Mouse (Mus musculus) kidney, adult 2 months (tissue): ENCODE results near the gene Rhot2. TPM values are rescaled to one million over a fixed set of nuclear protein-coding genes. Genes with fewer than 3 reads are reported as not detected.

Source experiments
- DNase-seq: peaks from one replicate; pipeline ENCODE4 v3.0.0; 2021
- H3K27ac ChIP-seq: fragments of 200-500 bp; 2 replicates; pipeline ENCODE4 v1.5.1; 2012; ENCODE audit warnings: low read depth, low read length, control low read depth, inconsistent platforms; ENCODE audit not compliant: insufficient read depth
- H3K27me3 ChIP-seq: fragments of 200-500 bp; replicated peaks from 2 replicates; pipeline ENCODE4 v1.6.1; 2012; ENCODE audit warnings: mild to moderate bottlenecking, moderate library complexity, low read length, inconsistent platforms; ENCODE audit not compliant: control insufficient read depth, insufficient read depth
- H3K36me3 ChIP-seq: fragments of 200-500 bp; 2 replicates; pipeline ENCODE4 v1.6.1; 2012; ENCODE audit warnings: mild to moderate bottlenecking, moderate library complexity, low read length, inconsistent platforms; ENCODE audit not compliant: control insufficient read depth, insufficient read depth
- H3K4me1 ChIP-seq: fragments of 200-500 bp; 2 replicates; pipeline ENCODE4 v1.6.1; 2011; ENCODE audit warnings: low read length; ENCODE audit not compliant: control insufficient read depth, insufficient read depth
- H3K4me3 ChIP-seq: fragments of 200-500 bp; 2 replicates; pipeline ENCODE4 v1.5.1; 2011; ENCODE audit warnings: mild to moderate bottlenecking, low read depth, low read length, control low read depth; ENCODE audit not compliant: insufficient read depth
- CTCF ChIP-seq: fragments of 200-500 bp; conservative IDR thresholded peaks from 2 replicates; pipeline ENCODE4 v1.5.1; 2011; ENCODE audit warnings: low read depth, mild to moderate bottlenecking, control low read depth, low read length, moderate library complexity, mixed read lengths; ENCODE audit not compliant: insufficient read depth, insufficient read length
- POLR2A ChIP-seq: fragments of 200-500 bp; IDR thresholded peaks from one replicate; pipeline ENCODE4 v1.6.1; 2011; ENCODE audit warnings: low read depth, low read length, control low read depth
- WGBS: fragments of 180-500 bp; shearing (Covaris S2); methylation state at CpG from one replicate; pipeline ENCODE4 v1.1.7; 2018; 5-methylcytosine and 5-hydroxymethylcytosine counted together
- polyA plus RNA-seq: library from polyadenylated mRNA; depleted of rRNA; stranded (reverse); fragments of >200 nt; gene quantifications from 2 replicates; pipeline ENCODE4 v1.2.3, GENCODE M21; 2012; rRNA removed

Rhot2 gene
- polyA plus RNA-seq, 1 experiment, result 133 TPM

DNA sequence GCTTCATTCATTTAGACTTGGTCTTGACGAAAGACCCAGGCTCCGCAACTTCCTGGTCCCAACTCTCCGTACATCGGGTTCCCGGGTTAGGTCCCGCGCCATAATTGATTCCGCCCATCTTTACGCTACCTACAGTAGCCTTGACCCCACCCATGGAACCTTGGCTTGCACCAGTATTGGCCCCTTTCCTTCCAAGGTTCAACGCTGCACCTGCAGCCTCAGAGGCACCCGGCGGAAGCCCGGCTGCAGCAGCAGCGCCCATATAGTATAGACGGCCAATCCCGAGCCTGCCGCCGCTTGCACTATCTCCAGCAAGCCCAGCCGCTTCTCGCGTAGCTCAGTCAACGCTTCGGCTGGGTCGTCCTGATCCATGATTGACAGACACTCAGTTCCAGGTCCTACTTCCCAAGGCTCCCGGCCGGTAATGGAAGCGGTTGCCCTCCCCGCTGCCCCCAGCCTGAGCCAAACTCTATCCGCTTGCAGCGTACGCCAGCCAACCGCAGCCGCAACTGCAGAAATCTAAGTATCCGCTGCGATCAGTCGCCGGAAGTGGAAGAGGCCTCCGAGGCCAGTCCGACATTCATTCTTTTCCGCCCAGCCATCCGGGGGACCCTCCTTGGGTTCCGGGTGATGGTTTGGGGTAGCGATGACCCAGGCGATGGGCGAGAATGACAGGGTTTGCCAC is 52.7 kb downstream of the Rhot2 start:
- peak; percentile 88 for DNase-seq
- Histone ChIP-seq H3K27ac (peak overlapping the region; percentile 83), H3K4me3 (peak overlapping the region; percentile 94), H3K4me1 (peaks cover 6% of the 10 kb centered on the region; the same call in 1 of the 2 replicates), H3K27me3 (no peaks in the 10 kb centered on the region), H3K36me3 (no peaks in the 10 kb centered on the region)
- under 1% methylated on average over 45 of the region's 45 CpGs for WGBS
- no peak for TF ChIP-seq POLR2A
- no peak for TF ChIP-seq CTCF

- Histone ChIP-seq H3K27me3 (no peaks in the 10 kb centered on the region), H3K4me1 (peaks cover 6% of the 10 kb centered on the region; the same call in 1 of the 2 replicates), H3K36me3 (no peaks in the 10 kb centered on the region), H3K4me3 (peak overlapping the region; percentile 94), H3K27ac (no peak overlapping the region)
- TF ChIP-seq POLR2A (no peak), CTCF (no peak)
- WGBS, result 23% methylated on average over 19 of the region's 19 CpGs
- no peak for DNase-seq
Observed at GRCm38 (mm10) chr17:25791320-25791842, 53.3 kb downstream of the Rhot2 start.

Other genes with a start within 250 kb of the Rhot2 start
- gene Gng13, start 127.7 kb downstream of the Rhot2 start, polyA plus RNA-seq, result not detected in 2 replicates
- 0.75 and 1.5 TPM in 2 replicates for gene Chtf18, start 117.4 kb downstream of the Rhot2 start, polyA plus RNA-seq
- gene Rpusd1, start 117.2 kb downstream of the Rhot2 start, polyA plus RNA-seq, result 20.7 and 26.4 TPM in 2 replicates
- gene Mslnl, start 108.8 kb downstream of the Rhot2 start, polyA plus RNA-seq, result 0.10 TPM in 1 of 2 replicates, not detected in the other
- 3.3 and 3.9 TPM in 2 replicates for gene Msln, start 90.5 kb downstream of the Rhot2 start, polyA plus RNA-seq
- gene Narfl, start 71.1 kb downstream of the Rhot2 start, polyA plus RNA-seq, result 47.5 and 50.5 TPM in 2 replicates
- gene Haghl, start 59.2 kb downstream of the Rhot2 start, polyA plus RNA-seq, result 58.9 and 62.8 TPM in 2 replicates
- 0.06 and 0.12 TPM in 2 replicates for gene Ccdc78, start 58.3 kb downstream of the Rhot2 start, polyA plus RNA-seq
- gene Fam173a, start 52.0 kb downstream of the Rhot2 start, polyA plus RNA-seq, result 152 and 158 TPM in 2 replicates
- 0.64 TPM in 1 of 2 replicates, not detected in the other for gene AC134908.4, start 49.2 kb downstream of the Rhot2 start, polyA plus RNA-seq
- gene Metrn, start 47.7 kb downstream of the Rhot2 start, polyA plus RNA-seq, result 50.1 and 61.3 TPM in 2 replicates
- 3.6 TPM in 2 replicates for gene Fbxl16, start 35.8 kb downstream of the Rhot2 start, polyA plus RNA-seq
- 34.9 and 42.1 TPM in 2 replicates for gene Wdr24, start 21.2 kb downstream of the Rhot2 start, polyA plus RNA-seq
- 132 and 139 TPM in 2 replicates for gene Jmjd8, start 16.0 kb downstream of the Rhot2 start, polyA plus RNA-seq
- 140 and 144 TPM in 2 replicates for gene Stub1, start 11.4 kb downstream of the Rhot2 start, polyA plus RNA-seq
- gene Rhbdl1, start 7.6 kb downstream of the Rhot2 start, polyA plus RNA-seq, result 9.2 and 13.9 TPM in 2 replicates
- gene Gm20683, start 3.1 kb downstream of the Rhot2 start, polyA plus RNA-seq, result 26.3 and 50.3 TPM in 2 replicates
- 23.8 and 25.5 TPM in 2 replicates for gene Wdr90, start 16.6 kb upstream of the Rhot2 start, polyA plus RNA-seq
- 258 and 286 TPM in 2 replicates for gene Mcrip2, start 23.9 kb upstream of the Rhot2 start, polyA plus RNA-seq
- 509 and 656 TPM in 2 replicates for gene Mettl26, start 30.2 kb upstream of the Rhot2 start, polyA plus RNA-seq
- 0.31 and 0.42 TPM in 2 replicates for gene Wfikkn1, start 36.0 kb upstream of the Rhot2 start, polyA plus RNA-seq
- gene Rab40c, start 74.9 kb upstream of the Rhot2 start, polyA plus RNA-seq, result 31.3 and 34.8 TPM in 2 replicates
- gene Pigq, start 100.1 kb upstream of the Rhot2 start, polyA plus RNA-seq, result 236 and 270 TPM in 2 replicates
- gene Nhlrc4, start 100.1 kb upstream of the Rhot2 start, polyA plus RNA-seq, result 16.0 and 21.0 TPM in 2 replicates
- gene A930017K11Rik, start 107.7 kb upstream of the Rhot2 start, polyA plus RNA-seq, result 7.2 and 8.3 TPM in 2 replicates
- 24.0 and 31.6 TPM in 2 replicates for gene Capn15, start 140.9 kb upstream of the Rhot2 start, polyA plus RNA-seq
- 454 and 517 TPM in 2 replicates for gene Rab11fip3, start 224.7 kb upstream of the Rhot2 start, polyA plus RNA-seq
- gene Decr2, start 245.5 kb upstream of the Rhot2 start, polyA plus RNA-seq, result 63.0 and 74.9 TPM in 2 replicates